Mouse (Mus musculus) retina, adult 2 months (tissue): ENCODE data around the gene Tas2r119.

Experiments
- DNase-seq: peaks from one replicate; pipeline ENCODE4 v3.0.0-alpha.2; 2012; ENCODE audit warnings: low read depth, low spot score

Tas2r119 gene

DNA sequence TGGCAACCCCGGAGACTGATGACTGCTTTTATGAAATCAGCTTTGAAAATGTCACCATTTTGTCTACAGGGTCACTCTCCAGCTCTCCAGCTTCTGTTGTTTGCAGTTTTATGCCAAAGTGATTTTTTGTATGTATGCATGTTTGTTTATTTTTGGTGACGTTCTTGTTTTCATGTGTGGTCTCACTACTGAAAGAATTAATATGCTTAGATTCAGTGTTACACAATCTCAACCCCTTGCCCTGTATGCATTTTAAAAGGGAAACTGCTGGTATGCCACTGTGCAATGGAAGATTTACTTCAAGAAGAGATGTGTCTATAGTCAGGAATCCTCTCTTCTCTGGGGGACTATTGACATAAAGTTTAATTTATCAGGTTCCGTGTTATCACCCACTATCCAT is 48.3 kb downstream of the Tas2r119 start:
- DNase-seq = no peak

DNA sequence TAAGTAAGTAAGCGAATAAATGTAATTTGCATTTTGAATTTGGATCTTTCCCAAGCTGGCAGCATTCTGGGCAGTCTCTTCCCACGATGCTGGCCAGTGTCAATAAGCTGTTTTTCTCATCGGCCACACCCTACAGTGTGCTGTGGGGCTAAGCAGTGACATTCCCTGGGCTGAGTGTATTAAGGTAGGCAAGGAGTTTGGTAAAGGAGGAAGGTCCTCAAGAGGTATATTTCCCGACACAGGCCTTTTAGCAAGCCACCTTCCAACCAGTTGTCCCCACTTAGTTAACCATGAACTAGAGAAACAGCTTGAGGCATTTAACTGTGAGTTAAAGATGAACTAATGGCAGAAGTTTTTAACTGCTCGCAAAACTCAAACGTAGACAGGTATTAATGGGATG is 49.3 kb downstream of the Tas2r119 start:
- DNase-seq = no peak

DNA sequence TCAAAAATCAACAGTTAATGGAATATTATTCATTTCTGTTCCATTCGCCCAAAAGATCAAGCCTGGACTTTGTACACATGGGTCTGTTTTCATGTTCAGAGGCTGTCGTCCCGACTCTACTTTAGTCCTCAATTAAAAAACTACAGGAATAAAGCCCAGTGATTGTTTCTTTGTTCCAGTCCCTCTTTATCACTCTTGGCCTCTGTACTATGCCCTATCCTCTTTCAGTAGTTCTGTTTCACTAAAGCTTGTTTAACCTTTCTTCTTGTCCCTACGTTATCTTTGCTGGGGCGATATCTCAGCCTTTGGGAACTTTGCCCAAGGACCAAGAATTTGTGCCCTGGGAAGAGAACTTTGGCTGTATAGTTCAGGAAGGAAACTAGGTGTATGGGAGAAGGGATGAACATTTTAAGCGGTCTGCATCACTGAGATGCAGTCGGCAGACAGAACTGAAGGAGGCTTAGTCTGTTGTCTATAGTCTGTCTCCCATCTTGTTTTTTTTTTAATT is 49.9 kb downstream of the Tas2r119 start:
- no peak for DNase-seq
